Mouse (Mus musculus) kidney, embryonic 16.5 days (tissue): ENCODE measurements around the gene Stx17. TPM values are rescaled to one million over a fixed set of nuclear protein-coding genes. Genes with fewer than 3 reads are reported as not detected.

Experiments
- ATAC-seq: fragments of 200-750 bp; cut with Nextera tagmentation; 2 replicates; pipeline ENCODE4 v1.8.0; 2017; ENCODE audit warnings: moderate TSS enrichment; ENCODE audit not compliant: low FRiP score, low TSS enrichment
- H3K27ac ChIP-seq: fragments of 300-500 bp; sonication (generic); 2 replicates; pipeline ENCODE4 v1.5.1; 2014; ENCODE audit warnings: low read length
- H3K27me3 ChIP-seq: fragments of 300-500 bp; sonication (generic); 2 replicates; pipeline ENCODE4 v1.6.1; 2014; ENCODE audit warnings: low read length, control low read depth, mixed read lengths; ENCODE audit not compliant: insufficient read depth
- H3K36me3 ChIP-seq: fragments of 300-500 bp; sonication (generic); 2 replicates; pipeline ENCODE4 v1.6.1; 2014; ENCODE audit warnings: low read length, control low read depth, mixed read lengths; ENCODE audit not compliant: insufficient read depth
- H3K4me1 ChIP-seq: fragments of 300-500 bp; sonication (generic); 2 replicates; pipeline ENCODE4 v1.6.1; 2014; ENCODE audit warnings: low read length, control low read depth, mixed read lengths; ENCODE audit not compliant: insufficient read depth
- H3K4me2 ChIP-seq: fragments of 300-500 bp; sonication (generic); replicated peaks from 2 replicates; pipeline ENCODE4 v1.6.1; 2014; ENCODE audit warnings: low read depth, low read length
- H3K4me3 ChIP-seq: fragments of 300-500 bp; sonication (generic); 2 replicates; pipeline ENCODE4 v1.5.1; 2014; ENCODE audit warnings: mild to moderate bottlenecking, low read length
- H3K9ac ChIP-seq: fragments of 300-500 bp; sonication (generic); replicated peaks from 2 replicates; pipeline ENCODE4 v1.6.1; 2014; ENCODE audit warnings: low read length
- H3K9me3 ChIP-seq: fragments of 300-500 bp; sonication (generic); 2 replicates; pipeline ENCODE4 v1.6.1; 2016; ENCODE audit warnings: low read length, control low read depth
- WGBS: fragments of 180-500 bp; shearing (Covaris S2); extraction: QIAGEN DNeasy Blood & Tissue Kit; methylation state at CpG from one replicate; pipeline ENCODE4 v1.1.7; 2014; 5-methylcytosine and 5-hydroxymethylcytosine counted together
- microRNA counts: library from miRNA; unstranded; fragments of <30 nt; microRNA quantifications from one replicate; lab custom pipeline; 2016
- microRNA-seq: library from miRNA; unstranded; fragments of <30 nt; microRNA quantifications from one replicate; pipeline ENCODE4, GENCODE M21; 2016
- polyA plus RNA-seq: library from polyadenylated mRNA; unstranded; fragments of >200 nt; fragmentation: Nextera tagmentation; extraction: Ambion mirVana; gene quantifications from 2 replicates; pipeline ENCODE4 v1.2.1, GENCODE M21; 2015

The Stx17 gene
- polyA plus RNA-seq, 1 experiment from 2014 or later = 23.6 TPM

DNA sequence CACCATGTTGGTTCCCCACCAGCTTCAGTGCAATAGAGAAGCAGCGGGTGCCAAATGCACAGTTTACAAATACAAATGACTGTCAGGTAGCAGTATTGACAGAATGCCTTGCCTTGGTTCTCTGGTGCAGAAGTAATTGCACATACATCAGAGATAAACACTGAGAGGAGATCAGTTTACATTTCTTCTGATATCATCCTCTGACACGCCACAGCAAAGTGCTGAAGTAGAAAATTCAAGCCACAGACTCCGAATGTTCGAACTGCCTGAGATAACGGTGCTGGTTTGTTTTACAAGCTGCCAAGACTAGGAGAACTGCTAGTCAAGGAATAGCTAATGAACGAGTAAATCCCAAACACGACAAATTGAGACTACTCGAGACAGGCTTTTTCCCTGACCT is 73.7 kb downstream of the Stx17 start:
- WGBS = 78% methylated on average over 8 of the region's 8 CpGs
- Histone ChIP-seq H3K27ac (no peak overlapping the region), H3K9me3 (no peaks in the 10 kb centered on the region), H3K4me3 (no peak overlapping the region), H3K4me1 (no peaks in the 10 kb centered on the region), H3K36me3 (peaks cover 22% of the 10 kb centered on the region), H3K27me3 (no peaks in the 10 kb centered on the region), H3K9ac (no peak overlapping the region), H3K4me2 (no peak overlapping the region)
- ATAC-seq = no peak

- ATAC-seq = no peak
- 92% methylated on average over 4 of the region's 4 CpGs for WGBS
- Histone ChIP-seq H3K9me3 (no peaks in the 10 kb centered on the region), H3K4me2 (no peak overlapping the region), H3K4me3 (no peak overlapping the region), H3K9ac (no peak overlapping the region), H3K36me3 (peaks cover 24% of the 10 kb centered on the region), H3K4me1 (no peaks in the 10 kb centered on the region), H3K27me3 (no peaks in the 10 kb centered on the region), H3K27ac (no peak overlapping the region)
Observed at GRCm38 (mm10) chr4:48203564-48203963, 78.8 kb downstream of the Stx17 start.

- Histone ChIP-seq H3K27me3 (no peaks in the 10 kb centered on the region), H3K27ac (no peak overlapping the region), H3K4me1 (no peaks in the 10 kb centered on the region), H3K4me3 (no peak overlapping the region), H3K4me2 (no peak overlapping the region), H3K9ac (no peak overlapping the region), H3K36me3 (no peaks in the 10 kb centered on the region), H3K9me3 (no peaks in the 10 kb centered on the region)
- WGBS = 19% methylated on average over 2 of the region's 2 CpGs
- ATAC-seq = peak; percentile 84
Observed at GRCm38 (mm10) chr4:48225173-48225572, 100.5 kb downstream of the Stx17 start.

GRCm38 (mm10) chr4:48225604-48226003 is 100.9 kb downstream of the Stx17 start:
- 36% methylated on average over 3 of the region's 3 CpGs for WGBS
- H3K36me3 ChIP-seq = no peaks in the 10 kb centered on the region
- H3K4me2 ChIP-seq = no peak overlapping the region
- no peak for ATAC-seq
- no peak overlapping the region for H3K4me3 ChIP-seq
- no peaks in the 10 kb centered on the region for H3K27me3 ChIP-seq
- no peaks in the 10 kb centered on the region for H3K9me3 ChIP-seq
- no peaks in the 10 kb centered on the region for H3K4me1 ChIP-seq
- no peak overlapping the region for H3K9ac ChIP-seq
- H3K27ac ChIP-seq = no peak overlapping the region

DNA sequence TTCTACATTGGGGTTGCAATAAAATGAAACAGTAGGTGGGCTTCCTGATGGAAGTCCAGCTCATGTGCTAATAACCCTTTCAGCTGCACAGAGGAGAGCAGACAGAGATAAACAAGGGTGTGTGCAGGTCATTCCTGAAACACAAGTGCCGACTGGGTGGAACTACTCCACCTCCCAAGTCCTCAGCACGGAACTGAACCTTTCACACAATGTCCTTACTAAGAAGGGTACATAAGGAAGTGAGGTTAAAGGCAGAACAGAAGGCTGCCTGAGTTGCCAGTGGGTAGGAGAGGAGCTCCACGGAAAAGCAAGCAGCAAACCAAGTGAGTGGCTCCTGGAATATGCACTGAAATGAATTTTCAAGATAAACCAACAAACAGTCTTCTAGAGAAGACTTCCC is 102.1 kb downstream of the Stx17 start:
- H3K36me3 ChIP-seq = no peaks in the 10 kb centered on the region
- H3K4me1 ChIP-seq = no peaks in the 10 kb centered on the region
- no peaks in the 10 kb centered on the region for H3K27me3 ChIP-seq
- H3K27ac ChIP-seq = no peak overlapping the region
- no peak overlapping the region for H3K9ac ChIP-seq
- H3K9me3 ChIP-seq = no peaks in the 10 kb centered on the region
- no peak for ATAC-seq
- no peak overlapping the region for H3K4me2 ChIP-seq
- H3K4me3 ChIP-seq = no peak overlapping the region
- 50% methylated on average over 3 of the region's 3 CpGs for WGBS

MicroRNAs within 50 kb of the gene (microRNA counts, 519-probe panel; counts per million panel counts)
- microRNA mmu-miR-1958 (lab: Ali Mortazavi, UCI) = 1,891 counts per million, percentile 48 among the panel's probes with 10 or more counts

Small RNAs within 50 kb of the gene (microRNA-seq; reads per million reads assigned to microRNA genes)
- not detected for gene Mir1958

Other genes with a start within 250 kb of the Stx17 start
- gene Nr4a3, start 79.8 kb upstream of the Stx17 start, polyA plus RNA-seq = 0.10 TPM in 1 of 2 replicates, not detected in the other
- 103 and 106 TPM in 2 replicates for gene Erp44, start 154.6 kb downstream of the Stx17 start, polyA plus RNA-seq
- gene Invs, start 154.8 kb downstream of the Stx17 start, polyA plus RNA-seq = 10.1 and 13.9 TPM in 2 replicates